Mouse (Mus musculus) G1E (cell line): Measurements from ENCODE around the gene Pdzd2.

Experiments used
- CTCF ChIP-seq: IDR thresholded peaks from 2 replicates; pipeline ENCODE4 v1.5.1; 2012; ENCODE audit warnings: low read depth, low read length, inconsistent platforms, mixed read lengths
- GATA1 ChIP-seq: IDR thresholded peaks from 2 replicates; pipeline ENCODE4 v1.6.1; 2012; ENCODE audit warnings: borderline replicate concordance, low read length, inconsistent platforms, mixed read lengths

DNA sequence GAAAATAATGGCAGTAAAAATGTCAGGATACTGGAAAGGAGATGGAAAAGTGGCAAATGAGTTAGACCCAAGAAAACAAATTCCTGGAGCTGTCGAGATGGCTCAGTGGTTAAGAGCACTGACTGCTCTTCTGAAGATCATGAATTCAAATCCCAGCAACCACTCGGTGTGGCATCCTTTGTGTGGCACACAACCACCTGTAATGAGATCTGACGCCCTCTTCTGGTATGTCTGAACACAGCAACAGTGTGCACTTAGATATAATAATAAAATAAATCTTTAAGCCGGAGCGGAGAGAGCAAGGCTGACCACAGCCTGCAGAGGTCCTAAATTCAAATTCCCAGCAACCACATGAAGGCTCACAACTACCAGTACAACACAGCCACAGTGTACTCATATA is 48.8 kb upstream of the Pdzd2 start:
- TF ChIP-seq CTCF = no peak
- TF ChIP-seq GATA1 = no peak
